Mouse (Mus musculus): Measurements from ENCODE around the gene Fzd5.
A peak's percentile ranks its signal among the peaks of the same experiment; 100 is the strongest.

The Fzd5 gene

GRCm38 (mm10) chr1:64737502-64738179, at the start of gene Fzd5:
Gene Fzd5 (minus strand): TSS chr1:64737751.
- DNase-seq (ENCODE audit: low spot score), result peak; percentile 65

- DNase-seq (ENCODE audit: low spot score), result no peak
Observed at GRCm38 (mm10) chr1:64779863-64780262, 42.3 kb upstream of the Fzd5 start.

GRCm38 (mm10) chr1:64779415-64779814, 41.9 kb upstream of the Fzd5 start:
- DNase-seq (ENCODE audit: low spot score), result no peak

GRCm38 (mm10) chr1:64773305-64773704, 35.8 kb upstream of the Fzd5 start:
- no peak for DNase-seq (ENCODE audit: low spot score)

- DNase-seq (ENCODE audit: low spot score), result no peak
Observed at GRCm38 (mm10) chr1:64770169-64770568, 32.6 kb upstream of the Fzd5 start.

GRCm38 (mm10) chr1:64761646-64762045, 24.1 kb upstream of the Fzd5 start:
- DNase-seq (ENCODE audit: low spot score), result no peak

- DNase-seq (ENCODE audit: low spot score), result no peak
Observed at GRCm38 (mm10) chr1:64757766-64758165, 20.2 kb upstream of the Fzd5 start.

GRCm38 (mm10) chr1:64757254-64757653, 19.7 kb upstream of the Fzd5 start:
- DNase-seq (ENCODE audit: low spot score), result no peak

GRCm38 (mm10) chr1:64756640-64757030, 19.1 kb upstream of the Fzd5 start:
- no peak for DNase-seq (ENCODE audit: low spot score)

- DNase-seq (ENCODE audit: low spot score), result no peak
Observed at GRCm38 (mm10) chr1:64755971-64756639, 18.6 kb upstream of the Fzd5 start.

GRCm38 (mm10) chr1:64754658-64755057, 17.1 kb upstream of the Fzd5 start:
- DNase-seq (ENCODE audit: low spot score), result no peak

GRCm38 (mm10) chr1:64753668-64754067, 16.1 kb upstream of the Fzd5 start:
- DNase-seq (ENCODE audit: low spot score), result no peak

GRCm38 (mm10) chr1:64753109-64753508, 15.6 kb upstream of the Fzd5 start:
- DNase-seq (ENCODE audit: low spot score), result no peak

- no peak for DNase-seq (ENCODE audit: low spot score)
Observed at GRCm38 (mm10) chr1:64744616-64745015, 7.1 kb upstream of the Fzd5 start.

GRCm38 (mm10) chr1:64742741-64743408, 5.3 kb upstream of the Fzd5 start:
- no peak for DNase-seq (ENCODE audit: low spot score)

GRCm38 (mm10) chr1:64738661-64739082, 1.1 kb upstream of the Fzd5 start:
- DNase-seq (ENCODE audit: low spot score), result no peak

GRCm38 (mm10) chr1:64738180-64738555, 617 bp upstream of the Fzd5 start:
- DNase-seq (ENCODE audit: low spot score), result no peak

- DNase-seq (ENCODE audit: low spot score), result no peak
Observed at GRCm38 (mm10) chr1:64736681-64737501, 660 bp downstream of the Fzd5 start.

GRCm38 (mm10) chr1:64735781-64736680, 1.5 kb downstream of the Fzd5 start:
- DNase-seq (ENCODE audit: low spot score), result no peak

- DNase-seq (ENCODE audit: low spot score), result no peak
Observed at GRCm38 (mm10) chr1:64734771-64735750, 2.5 kb downstream of the Fzd5 start.

Data from left cerebral cortex, adult 11 months (tissue).